Mouse (Mus musculus) limb, embryonic 14.5 days (tissue): ENCODE results near the gene Gm47791. TPM values are rescaled to one million over a fixed set of nuclear protein-coding genes. Genes with fewer than 3 reads are reported as not detected.

ENCODE experiments used
- ATAC-seq: fragments of 200-750 bp; cut with Nextera tagmentation; 2 replicates; pipeline ENCODE4 v1.8.0; 2017; ENCODE audit warnings: low read depth, moderate number of reproducible peaks, moderate TSS enrichment; ENCODE audit not compliant: low FRiP score
- DNase-seq: peaks from one replicate; pipeline ENCODE4 v3.0.0-alpha.2; 2015; ENCODE audit warnings: low spot score
- H3K27ac ChIP-seq: fragments of 300-500 bp; sonication (generic); replicated peaks from 2 replicates; pipeline ENCODE4 v1.5.1; 2014; ENCODE audit warnings: low read depth, mild to moderate bottlenecking, low read length, moderate library complexity, mixed read lengths
- H3K27me3 ChIP-seq: fragments of 300-500 bp; sonication (generic); 2 replicates; pipeline ENCODE4 v1.6.1; 2014; ENCODE audit warnings: low read length, mixed read lengths; ENCODE audit not compliant: control insufficient read depth, insufficient read depth
- H3K36me3 ChIP-seq: fragments of 300-500 bp; sonication (generic); 2 replicates; pipeline ENCODE4 v1.6.1; 2014; ENCODE audit warnings: mild to moderate bottlenecking, low read length, moderate library complexity, mixed read lengths; ENCODE audit not compliant: control insufficient read depth, insufficient read depth
- H3K4me1 ChIP-seq: fragments of 300-500 bp; sonication (generic); 2 replicates; pipeline ENCODE4 v1.6.1; 2014; ENCODE audit warnings: antibody characterized with exemption, low read length, mixed read lengths; ENCODE audit not compliant: control insufficient read depth, insufficient read depth
- H3K4me2 ChIP-seq: fragments of 300-500 bp; sonication (generic); replicated peaks from 2 replicates; pipeline ENCODE4 v1.6.1; 2014; ENCODE audit warnings: low read depth, mild to moderate bottlenecking, low read length, moderate library complexity; ENCODE audit not compliant: severe bottlenecking
- H3K4me3 ChIP-seq: fragments of 300-500 bp; sonication (generic); replicated peaks from 2 replicates; pipeline ENCODE4 v1.5.1; 2014; ENCODE audit warnings: low read length
- H3K9ac ChIP-seq: fragments of 300-500 bp; sonication (generic); 2 replicates; pipeline ENCODE4 v1.6.1; 2014; ENCODE audit warnings: mild to moderate bottlenecking, low read depth, low read length, moderate library complexity; ENCODE audit not compliant: severe bottlenecking
- H3K9me3 ChIP-seq: fragments of 300-500 bp; sonication (generic); 2 replicates; pipeline ENCODE4 v1.6.1; 2016; ENCODE audit warnings: low read length; ENCODE audit not compliant: control insufficient read depth
- POLR2A ChIP-seq: fragments of 200-500 bp; IDR thresholded peaks from 2 replicates; pipeline ENCODE4 v1.8.0; 2012; ENCODE audit warnings: inconsistent platforms, mild to moderate bottlenecking, moderate library complexity, borderline replicate concordance; ENCODE audit not compliant: insufficient read depth, insufficient read length; ENCODE audit errors: extremely low read depth
- WGBS: fragments of 180-500 bp; shearing (Covaris S2); extraction: QIAGEN DNeasy Blood & Tissue Kit; methylation state at CpG from one replicate; pipeline ENCODE4 v1.1.7; 2014; 5-methylcytosine and 5-hydroxymethylcytosine counted together
- polyA plus RNA-seq, 2 experiments: library from polyadenylated mRNA; depleted of rRNA in 1 of 2; stranded (reverse) in 1 of 2; unstranded in 1 of 2; fragments of >200 nt; fragmentation: Nextera tagmentation in 1 of 2; extraction: Ambion mirVana in 1 of 2; gene quantifications; 2 replicates each; pipeline versions ENCODE4 v1.2.1 to v1.2.3; 2012 to 2014

The Gm47791 gene
- polyA plus RNA-seq, 2 experiments: not detected

DNA sequence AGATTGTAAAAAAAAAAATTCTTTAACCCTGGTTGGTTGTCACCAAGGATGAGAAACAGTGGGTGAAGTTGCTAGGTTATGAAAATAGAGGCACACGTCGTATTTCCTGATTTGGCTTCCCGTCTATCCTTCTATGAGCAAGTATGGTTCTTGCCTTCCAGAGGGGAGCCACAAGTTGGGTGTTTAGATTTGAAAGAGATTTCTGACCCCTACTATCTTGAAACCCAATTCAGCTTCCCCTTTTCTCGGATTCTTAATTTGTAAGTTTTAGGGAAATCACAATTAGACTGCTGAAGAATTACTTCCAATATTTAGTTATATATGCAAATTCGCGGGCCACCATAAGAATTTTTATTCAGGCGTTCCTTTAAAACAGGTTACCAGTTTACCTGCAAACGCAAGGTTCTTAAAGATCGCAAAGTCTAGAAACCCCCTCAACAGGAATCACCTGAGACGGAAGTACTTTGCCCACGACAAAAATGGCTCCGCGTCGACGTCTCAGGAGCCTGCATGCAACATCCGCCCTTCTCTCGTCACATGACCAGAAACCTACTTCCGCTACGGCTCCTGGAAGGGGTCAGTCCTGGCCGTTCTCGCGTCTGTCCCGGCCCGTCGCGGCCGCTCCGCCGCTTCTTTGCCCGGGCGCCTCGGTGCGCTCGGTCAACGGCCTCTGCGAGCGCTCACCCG is 46.6 kb downstream of the Gm47791 start, which contains the start of gene Mff:
Gene Mff, plus strand, starts transcription at position 552 of the 687 bp plus-strand sequence.
- peak within 1 kb of the TSS; percentile 71 for H3K27ac ChIP-seq
- no peaks in the 10 kb centered on the region for H3K27me3 ChIP-seq
- H3K36me3 ChIP-seq: peaks cover 17% of the 10 kb centered on the region
- DNase-seq: peak; percentile 96
- H3K9ac ChIP-seq: peak within 1 kb of the TSS; percentile 95
- 10% methylated on average over 38 of the region's 38 CpGs for WGBS
- H3K4me2 ChIP-seq: peak within 1 kb of the TSS; percentile 71
- TF ChIP-seq POLR2A: peak; percentile 85; the same call in 1 of the 2 replicates
- no peaks in the 10 kb centered on the region for H3K9me3 ChIP-seq
- peaks cover 11% of the 10 kb centered on the region for H3K4me1 ChIP-seq
- peak within 1 kb of the TSS; percentile 76 for H3K4me3 ChIP-seq
- ATAC-seq: peak; percentile 99

Other genes with a start within 250 kb of the Gm47791 start
- 0.14 and 0.15 TPM in 2 replicates for gene Col4a4, start 184.4 kb downstream of the Gm47791 start, polyA plus RNA-seq (2012; rRNA removed)
- gene Col4a4, start 184.4 kb downstream of the Gm47791 start, polyA plus RNA-seq (2014; fragmentation: Nextera tagmentation; extraction: Ambion mirVana): 0.07 and 0.18 TPM in 2 replicates
- gene Col4a3, start 184.3 kb downstream of the Gm47791 start, polyA plus RNA-seq (2012; rRNA removed): 0.04 and 0.06 TPM in 2 replicates
- gene Col4a3, start 184.3 kb downstream of the Gm47791 start, polyA plus RNA-seq (2014; fragmentation: Nextera tagmentation; extraction: Ambion mirVana): 0.03 TPM in 1 of 2 replicates, not detected in the other
- gene Mff, start 46.4 kb downstream of the Gm47791 start, polyA plus RNA-seq (2012; rRNA removed): 150 and 176 TPM in 2 replicates
- gene Mff, start 46.4 kb downstream of the Gm47791 start, polyA plus RNA-seq (2014; fragmentation: Nextera tagmentation; extraction: Ambion mirVana): 223 and 224 TPM in 2 replicates
- not detected in 2 replicates for gene Tm4sf20, start 2.8 kb downstream of the Gm47791 start, polyA plus RNA-seq (2012; rRNA removed)
- not detected in 2 replicates for gene Tm4sf20, start 2.8 kb downstream of the Gm47791 start, polyA plus RNA-seq (2014; fragmentation: Nextera tagmentation; extraction: Ambion mirVana)
- gene Agfg1, start 68.2 kb upstream of the Gm47791 start, polyA plus RNA-seq (2012; rRNA removed): 39.6 and 47.4 TPM in 2 replicates
- gene Agfg1, start 68.2 kb upstream of the Gm47791 start, polyA plus RNA-seq (2014; fragmentation: Nextera tagmentation; extraction: Ambion mirVana): 36.9 and 41.8 TPM in 2 replicates
- 0.55 and 1.9 TPM in 2 replicates for gene A030005L19Rik, start 142.1 kb upstream of the Gm47791 start, polyA plus RNA-seq (2012; rRNA removed)
- gene A030005L19Rik, start 142.1 kb upstream of the Gm47791 start, polyA plus RNA-seq (2014; fragmentation: Nextera tagmentation; extraction: Ambion mirVana): 0.23 TPM in 1 of 2 replicates, not detected in the other
- not detected in 2 replicates for gene A030014E15Rik, start 153.7 kb upstream of the Gm47791 start, polyA plus RNA-seq (2012; rRNA removed)
- not detected in 2 replicates for gene A030014E15Rik, start 153.7 kb upstream of the Gm47791 start, polyA plus RNA-seq (2014; fragmentation: Nextera tagmentation; extraction: Ambion mirVana)
- 0.08 TPM in 1 of 2 replicates, not detected in the other for gene Gm6217, start 160.2 kb upstream of the Gm47791 start, polyA plus RNA-seq (2012; rRNA removed)
- not detected in 2 replicates for gene Gm6217, start 160.2 kb upstream of the Gm47791 start, polyA plus RNA-seq (2014; fragmentation: Nextera tagmentation; extraction: Ambion mirVana)
- 0.08 TPM in 1 of 2 replicates, not detected in the other for gene A030003K21Rik, start 172.1 kb upstream of the Gm47791 start, polyA plus RNA-seq (2012; rRNA removed)
- 0.33 TPM in 1 of 2 replicates, not detected in the other for gene A030003K21Rik, start 172.1 kb upstream of the Gm47791 start, polyA plus RNA-seq (2014; fragmentation: Nextera tagmentation; extraction: Ambion mirVana)
- gene Gm7544, start 184.8 kb upstream of the Gm47791 start, polyA plus RNA-seq (2012; rRNA removed): 0.14 TPM in 1 of 2 replicates, not detected in the other
- gene Gm7544, start 184.8 kb upstream of the Gm47791 start, polyA plus RNA-seq (2014; fragmentation: Nextera tagmentation; extraction: Ambion mirVana): not detected in 2 replicates
- not detected in 2 replicates for gene Gm47955, start 189.0 kb upstream of the Gm47791 start, polyA plus RNA-seq (2012; rRNA removed)
- not detected in 2 replicates for gene Gm47955, start 189.0 kb upstream of the Gm47791 start, polyA plus RNA-seq (2014; fragmentation: Nextera tagmentation; extraction: Ambion mirVana)
- gene Gm47959, start 229.3 kb upstream of the Gm47791 start, polyA plus RNA-seq (2012; rRNA removed): not detected in 2 replicates
- gene Gm47959, start 229.3 kb upstream of the Gm47791 start, polyA plus RNA-seq (2014; fragmentation: Nextera tagmentation; extraction: Ambion mirVana): not detected in 2 replicates